Mouse (Mus musculus) G1E (cell line): Measurements from ENCODE around the gene Gns.

Experiments
- CTCF ChIP-seq: IDR thresholded peaks from 2 replicates; pipeline ENCODE4 v1.5.1; 2012; ENCODE audit warnings: low read depth, low read length, inconsistent platforms, mixed read lengths
- GATA1 ChIP-seq: IDR thresholded peaks from 2 replicates; pipeline ENCODE4 v1.6.1; 2012; ENCODE audit warnings: borderline replicate concordance, low read length, inconsistent platforms, mixed read lengths
- GATA2 ChIP-seq: IDR thresholded peaks from 2 replicates; pipeline ENCODE4 v1.6.1; 2012; ENCODE audit warnings: low read depth, low read length, inconsistent platforms, borderline replicate concordance
- POLR2AphosphoS5 ChIP-seq: IDR thresholded peaks from 2 replicates; pipeline ENCODE4 v1.6.1; 2012; ENCODE audit warnings: low read depth, low read length, inconsistent platforms; ENCODE audit not compliant: insufficient replicate concordance
- TAL1 ChIP-seq: conservative IDR thresholded peaks from 2 replicates; pipeline ENCODE4 v1.6.1; 2012; ENCODE audit warnings: low read depth, low read length, inconsistent platforms, mixed read lengths

DNA sequence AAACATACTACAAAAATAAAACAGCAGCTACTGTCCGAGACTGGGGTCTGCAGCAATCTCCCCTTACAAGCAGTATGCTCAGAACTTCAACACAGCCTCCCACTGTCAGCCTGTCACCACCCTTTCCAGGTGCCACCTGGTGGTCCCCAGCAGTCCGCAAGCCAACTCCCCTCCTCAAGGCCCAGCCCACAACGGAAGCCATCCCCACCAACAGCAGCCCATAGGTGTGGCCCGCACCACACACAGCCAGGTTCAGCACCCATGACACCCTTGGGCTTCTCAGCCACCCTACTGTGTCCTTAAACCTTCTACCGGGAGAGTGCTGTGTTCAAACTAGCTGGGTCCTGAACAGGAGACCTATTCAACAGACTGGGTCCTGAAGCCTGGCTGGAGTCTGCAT lies 60.2 kb downstream of the Gns start:
- TF ChIP-seq TAL1 = no peak
- TF ChIP-seq CTCF = no peak
- TF ChIP-seq GATA1 = no peak
- no peak for TF ChIP-seq POLR2AphosphoS5
- no peak for TF ChIP-seq GATA2
